Mouse (Mus musculus) spleen, postnatal 0 days (tissue): ENCODE results near the gene Pla2g2e. TPM values are rescaled to one million over a fixed set of nuclear protein-coding genes. Genes with fewer than 3 reads are reported as not detected.

ENCODE experiments used
- polyA plus RNA-seq: library from polyadenylated mRNA; unstranded; fragments of >200 nt; fragmentation: Nextera tagmentation; extraction: Ambion mirVana; gene quantifications from 2 replicates; pipeline ENCODE4 v1.2.1, GENCODE M21; 2015

Pla2g2e gene
- not detected in 2 replicates for polyA plus RNA-seq

DNA sequence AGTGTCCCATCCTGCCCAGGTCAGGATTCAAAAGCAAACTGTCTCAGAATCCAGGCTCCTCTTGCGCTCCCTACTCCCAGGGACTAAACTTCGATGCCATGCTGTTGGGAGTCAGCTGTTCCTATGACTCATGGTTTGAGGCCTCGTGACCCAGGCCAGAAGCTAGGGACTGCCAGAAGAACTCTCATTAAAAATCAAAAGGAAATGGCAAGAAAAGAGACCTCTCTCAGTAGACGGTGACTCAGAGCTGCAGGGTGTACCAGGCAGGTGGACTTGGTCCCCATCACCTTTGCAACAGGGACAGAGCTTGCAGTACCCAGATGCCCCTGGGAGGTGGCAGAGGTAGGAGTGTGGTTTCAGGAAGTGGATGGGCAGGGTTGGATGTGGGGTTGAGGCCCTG, at the start of gene Pla2g2e:
Pla2g2e (plus strand) TSS at position 212 of the 400 bp plus-strand sequence.

DNA sequence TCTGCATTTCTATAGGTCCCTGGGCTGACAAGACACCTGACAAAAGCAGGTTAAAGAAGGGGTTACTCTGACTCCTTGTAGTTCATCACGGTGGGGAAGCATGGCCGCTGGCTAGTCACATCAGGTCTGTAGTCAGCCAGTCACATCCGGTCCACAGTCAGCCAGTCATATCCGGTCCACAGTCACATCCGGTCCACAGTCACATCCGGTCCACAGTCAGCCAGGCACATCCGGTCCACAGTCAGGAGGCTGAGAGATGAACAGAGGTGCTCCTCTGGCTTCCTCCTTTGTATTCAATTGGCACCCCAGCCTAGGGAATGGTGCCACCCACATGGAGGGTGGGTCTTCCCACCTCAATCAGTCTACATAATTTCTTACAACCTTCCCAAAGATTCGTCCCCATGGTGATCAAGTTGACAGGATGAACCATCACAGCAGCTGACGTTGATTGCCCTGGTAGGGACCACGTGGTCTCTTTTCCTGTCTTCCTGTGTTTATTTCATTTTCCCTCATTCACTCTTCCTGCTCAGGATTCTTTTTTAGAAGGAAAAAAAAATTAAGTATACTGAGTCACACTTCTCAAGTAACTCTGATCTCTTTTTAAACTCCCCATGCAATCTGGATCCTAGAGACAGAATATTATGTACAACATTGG, 14.3 kb upstream of the Pla2g2e start, which contains the start of gene Pla2g5:
Pla2g5 (minus strand) TSS at position 139 of the 655 bp plus-strand sequence.

DNA sequence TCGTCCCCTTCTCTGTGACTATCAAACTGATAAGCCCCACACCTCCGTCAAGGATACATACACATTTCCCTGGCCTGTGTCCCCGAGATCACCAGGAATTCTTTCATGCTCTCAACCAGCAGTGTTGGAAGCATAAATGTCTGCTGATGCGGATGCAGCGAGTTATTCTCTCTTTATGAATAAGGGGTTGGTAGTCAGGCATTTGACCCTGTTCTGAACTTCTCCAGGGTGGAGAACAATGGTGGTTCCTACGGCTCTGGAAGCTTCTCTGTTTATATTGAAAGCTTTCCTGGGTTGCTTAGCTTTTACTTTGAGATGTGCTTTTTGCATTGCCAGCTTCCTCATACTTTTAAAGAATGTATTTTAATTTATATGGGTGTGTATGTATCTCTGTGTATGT, 3.9 kb upstream of the Pla2g2e start, which contains the start of gene Gm13030:
Gm13030 (minus strand) TSS at position 101 of the 400 bp plus-strand sequence.

DNA sequence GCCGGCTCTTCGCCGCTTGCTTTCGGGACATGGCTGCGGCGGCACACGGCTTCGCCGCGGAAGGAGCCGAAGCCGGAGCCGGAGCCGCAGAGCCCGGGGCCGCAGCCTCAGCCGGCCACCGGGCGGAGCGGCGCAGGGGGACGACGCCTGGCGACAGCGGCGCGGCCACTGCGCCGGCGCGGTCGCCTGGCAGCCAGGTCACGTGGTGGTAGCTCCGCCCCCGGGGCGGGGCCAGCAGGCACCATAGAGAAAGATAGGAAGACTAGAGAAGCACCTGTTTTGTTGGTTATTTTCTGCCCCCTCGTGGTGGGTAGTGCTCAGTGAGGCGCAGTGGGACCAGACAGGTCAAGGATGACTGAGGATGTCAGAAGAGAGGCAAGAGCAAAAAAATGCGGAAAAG, 36.1 kb downstream of the Pla2g2e start, which contains the start of gene Otud3:
Otud3 (minus strand) TSS at position 149 of the 400 bp plus-strand sequence.

Other genes starting within 250 kb of the Pla2g2e start
- gene Vwa5b1, start 242.1 kb upstream of the Pla2g2e start, polyA plus RNA-seq = not detected in 2 replicates
- 0.10 and 0.15 TPM in 2 replicates for gene Pla2g2c, start 153.2 kb upstream of the Pla2g2e start, polyA plus RNA-seq
- 0.08 and 0.17 TPM in 2 replicates for gene Ubxn10, start 140.8 kb upstream of the Pla2g2e start, polyA plus RNA-seq
- not detected in 2 replicates for gene Pla2g2f, start 120.3 kb upstream of the Pla2g2e start, polyA plus RNA-seq
- 0.07 TPM in 1 of 2 replicates, not detected in the other for gene Pla2g2d, start 102.2 kb upstream of the Pla2g2e start, polyA plus RNA-seq
- gene Pla2g5, start 14.5 kb upstream of the Pla2g2e start, polyA plus RNA-seq = 0.25 TPM in 1 of 2 replicates, not detected in the other
- not detected in 2 replicates for gene Gm13030, start 4.0 kb upstream of the Pla2g2e start, polyA plus RNA-seq
- gene Otud3, start 36.0 kb downstream of the Pla2g2e start, polyA plus RNA-seq = 1.6 and 1.8 TPM in 2 replicates
- gene Rnf186, start 89.2 kb downstream of the Pla2g2e start, polyA plus RNA-seq = not detected in 2 replicates
- gene Tmco4, start 94.9 kb downstream of the Pla2g2e start, polyA plus RNA-seq = 3.2 and 3.9 TPM in 2 replicates
- not detected in 2 replicates for gene Htr6, start 197.6 kb downstream of the Pla2g2e start, polyA plus RNA-seq
- gene Nbl1, start 215.1 kb downstream of the Pla2g2e start, polyA plus RNA-seq = 26.7 and 33.5 TPM in 2 replicates